Mouse (Mus musculus) CH12.LX (cell line): ENCODE results near the gene D630003M21Rik. TPM values are rescaled to one million over a fixed set of nuclear protein-coding genes. Genes with fewer than 3 reads are reported as not detected.
A peak's percentile ranks its signal among the peaks of the same experiment; 100 is the strongest.

Experiments used
- DNase-seq: peaks from one replicate; pipeline ENCODE4 v3.0.0-alpha.2; 2013; ENCODE audit errors: extremely low read depth
- H3K27ac ChIP-seq: 2 replicates; pipeline ENCODE4 v1.5.1; 2012; ENCODE audit warnings: low read depth, mild to moderate bottlenecking, control low read depth, moderate library complexity; ENCODE audit not compliant: insufficient read depth
- H3K27me3 ChIP-seq: replicated peaks from 2 replicates; pipeline ENCODE3; 2012; ENCODE audit warnings: inconsistent platforms
- H3K36me3 ChIP-seq, 2 experiments: replicated peaks in 1 of 2; 2 replicates each; pipeline versions ENCODE3 to v1.6.1; 2012; ENCODE audit warnings: inconsistent platforms in 1 of 2, low read length in 1 of 2, mild to moderate bottlenecking in 1 of 2, mixed read lengths in 1 of 2, moderate library complexity in 1 of 2; ENCODE audit not compliant: control insufficient read depth in 1 of 2, insufficient read depth in 1 of 2
- H3K4me1 ChIP-seq, 2 experiments: 2 replicates each; pipeline ENCODE4 v1.6.1; 2012; ENCODE audit warnings: inconsistent platforms in 1 of 2, moderate library complexity in 1 of 2; ENCODE audit not compliant: insufficient read depth in 2 of 2, control insufficient read depth in 1 of 2
- H3K4me2 ChIP-seq: 2 replicates; pipeline ENCODE4 v1.6.1; 2012; ENCODE audit warnings: low read depth, mild to moderate bottlenecking, control low read depth; ENCODE audit not compliant: poor library complexity, insufficient read depth, severe bottlenecking
- H3K4me3 ChIP-seq, 3 experiments: fragments of 150-350 bp in 1 of 3; sonication (generic) in 1 of 3; replicated peaks in 1 of 3; 2 replicates each; pipeline versions ENCODE3 to v1.5.1; 2011 to 2012; ENCODE audit warnings: low read depth in 2 of 3, low read length in 2 of 3, mild to moderate bottlenecking in 2 of 3, moderate library complexity in 2 of 3, control low read depth in 1 of 3, improper control_type of control experiment in 1 of 3, inconsistent platforms in 1 of 3, mixed read lengths in 1 of 3; ENCODE audit not compliant: poor library complexity in 1 of 3
- H3K79me2 ChIP-seq: replicated peaks from 2 replicates; pipeline ENCODE4 v1.6.1; 2012; ENCODE audit warnings: mild to moderate bottlenecking, moderate library complexity; ENCODE audit not compliant: control insufficient read depth, poor library complexity, insufficient read depth, severe bottlenecking; ENCODE audit errors: extremely low read depth
- H3K9ac ChIP-seq: 2 replicates; pipeline ENCODE4 v1.6.1; 2012; ENCODE audit warnings: low read depth, mild to moderate bottlenecking, control low read depth, moderate library complexity; ENCODE audit not compliant: insufficient read depth
- H3K9me3 ChIP-seq: replicated peaks from 2 replicates; pipeline ENCODE3; 2012; ENCODE audit warnings: low read length, inconsistent platforms, mixed read lengths
- BHLHE40 ChIP-seq: IDR thresholded peaks from 2 replicates; pipeline ENCODE4 v1.6.1; 2011; ENCODE audit warnings: mild to moderate bottlenecking, low read depth, low read length, improper control_type of control experiment
- CHD1 ChIP-seq: IDR thresholded peaks from 2 replicates; pipeline ENCODE4 v1.6.1; 2012; ENCODE audit warnings: low read depth, low read length, improper control_type of control experiment, inconsistent platforms
- CHD2 ChIP-seq: IDR thresholded peaks from 2 replicates; pipeline ENCODE4 v1.6.1; 2011; ENCODE audit warnings: low read length, improper control_type of control experiment
- CTCF ChIP-seq, 2 experiments: IDR thresholded peaks in 1 of 2; conservative IDR thresholded peaks in 1 of 2; 2 replicates each; pipeline ENCODE4 v1.5.1; 2011 to 2012; ENCODE audit warnings: low read depth in 2 of 2, low read length in 2 of 2, improper control_type of control experiment in 1 of 2, inconsistent platforms in 1 of 2, mild to moderate bottlenecking in 1 of 2, moderate library complexity in 1 of 2
- E2F4 ChIP-seq: IDR thresholded peaks from 2 replicates; pipeline ENCODE4 v1.6.1; 2011; ENCODE audit warnings: low read depth, low read length, improper control_type of control experiment; ENCODE audit not compliant: insufficient replicate concordance
- ELF1 ChIP-seq: IDR thresholded peaks from 2 replicates; pipeline ENCODE4 v1.6.1; 2014; ENCODE audit warnings: low read depth, mild to moderate bottlenecking, inconsistent platforms, low read length, improper control_type of control experiment
- EP300 ChIP-seq: IDR thresholded peaks from 2 replicates; pipeline ENCODE4 v1.6.1; 2011; ENCODE audit warnings: low read length, improper control_type of control experiment
- ETS1 ChIP-seq: conservative IDR thresholded peaks from 2 replicates; pipeline ENCODE4 v1.6.1; 2012; ENCODE audit warnings: low read depth, mild to moderate bottlenecking, inconsistent platforms, low read length, improper control_type of control experiment, moderate library complexity
- GABPA ChIP-seq: IDR thresholded peaks from 2 replicates; pipeline ENCODE4 v1.6.1; 2012; ENCODE audit warnings: low read depth, low read length, improper control_type of control experiment, inconsistent platforms; ENCODE audit not compliant: insufficient replicate concordance
- IRF4 ChIP-seq: IDR thresholded peaks from 2 replicates; pipeline ENCODE4 v1.6.1; 2014; ENCODE audit warnings: low read depth, mild to moderate bottlenecking, inconsistent platforms, low read length, improper control_type of control experiment
- JUND ChIP-seq: conservative IDR thresholded peaks from 2 replicates; pipeline ENCODE4 v1.6.1; 2011; ENCODE audit warnings: low read depth, low read length, improper control_type of control experiment
- KAT2A ChIP-seq: IDR thresholded peaks from 2 replicates; pipeline ENCODE4 v1.6.1; 2012; ENCODE audit warnings: low read length, improper control_type of control experiment, inconsistent platforms; ENCODE audit not compliant: insufficient replicate concordance
- MAFK ChIP-seq: IDR thresholded peaks from 2 replicates; pipeline ENCODE4 v1.6.1; 2011; ENCODE audit warnings: low read length, improper control_type of control experiment; ENCODE audit not compliant: insufficient replicate concordance
- MAX ChIP-seq: IDR thresholded peaks from 2 replicates; pipeline ENCODE4 v1.6.1; 2011; ENCODE audit warnings: low read length, improper control_type of control experiment
- MAZ ChIP-seq: IDR thresholded peaks from 2 replicates; pipeline ENCODE4 v1.6.1; 2012; ENCODE audit warnings: low read depth, mild to moderate bottlenecking, inconsistent platforms, low read length, improper control_type of control experiment, moderate library complexity
- MXI1 ChIP-seq: IDR thresholded peaks from 2 replicates; pipeline ENCODE4 v1.6.1; 2011; ENCODE audit warnings: mild to moderate bottlenecking, low read depth, low read length, improper control_type of control experiment
- MYC ChIP-seq: IDR thresholded peaks from 2 replicates; pipeline ENCODE4 v1.6.1; 2011; ENCODE audit warnings: low read depth, mild to moderate bottlenecking, improper control_type of control experiment, low read length
- PAX5 ChIP-seq: IDR thresholded peaks from 2 replicates; pipeline ENCODE4 v1.6.1; 2012; ENCODE audit warnings: low read length, inconsistent platforms, mixed read lengths
- RCOR1 ChIP-seq: conservative IDR thresholded peaks from 2 replicates; pipeline ENCODE4 v1.6.1; 2012; ENCODE audit warnings: low read depth, mild to moderate bottlenecking, inconsistent platforms, low read length, improper control_type of control experiment
- TBP ChIP-seq: conservative IDR thresholded peaks from 2 replicates; pipeline ENCODE4 v1.6.1; 2011; ENCODE audit warnings: low read depth, low read length, improper control_type of control experiment
- TCF12 ChIP-seq: IDR thresholded peaks from 2 replicates; pipeline ENCODE4 v1.6.1; 2014; ENCODE audit warnings: low read depth, mild to moderate bottlenecking, inconsistent platforms, low read length, improper control_type of control experiment
- UBTF ChIP-seq: IDR thresholded peaks from 2 replicates; pipeline ENCODE4 v1.6.1; 2012; ENCODE audit warnings: low read depth, mild to moderate bottlenecking, inconsistent platforms, low read length, improper control_type of control experiment, moderate library complexity
- ZC3H11A ChIP-seq: IDR thresholded peaks from 2 replicates; pipeline ENCODE4 v1.6.1; 2012; ENCODE audit warnings: low read depth, mild to moderate bottlenecking, inconsistent platforms, low read length, improper control_type of control experiment
- dilution Hi-C: fragments of 300-500 bp; cut with MboI; formaldehyde crosslinking; loops from 2 replicates; pipeline ENCODE4 v1.14.3; 2020; ENCODE audit warnings: low sequenced_read_pairs; ENCODE audit not compliant: extremely low pct_unique_long_range_greater_than_20kb, extremely low pct_ligation_motif_present
- in situ Hi-C: fragments of 300-500 bp; cut with MboI; formaldehyde crosslinking; loops from 3 replicates; pipeline ENCODE4 v1.14.3; 2019; ENCODE audit warnings: low sequenced_read_pairs, low pct_ligation_motif_present, low pct_unique_long_range_greater_than_20kb, mixed read lengths
- polyA plus RNA-seq: library from polyadenylated mRNA; unstranded; fragments of >175 nt; gene quantifications from 2 replicates; pipeline ENCODE4 v1.2.1, GENCODE M21; 2012; ENCODE audit warnings: low read depth; ENCODE audit not compliant: insufficient read length
- total RNA-seq, 2 experiments: library from RNA; depleted of rRNA; stranded (reverse); fragments of 300-350 nt in 1 of 2; fragments of >200 nt in 1 of 2; gene quantifications; 2 replicates each; pipeline ENCODE4 v1.2.3; 2012 to 2014

The D630003M21Rik gene
- total and polyA plus RNA-seq, 3 experiments, result 0.23 to 1.4 (median 0.93) TPM

DNA sequence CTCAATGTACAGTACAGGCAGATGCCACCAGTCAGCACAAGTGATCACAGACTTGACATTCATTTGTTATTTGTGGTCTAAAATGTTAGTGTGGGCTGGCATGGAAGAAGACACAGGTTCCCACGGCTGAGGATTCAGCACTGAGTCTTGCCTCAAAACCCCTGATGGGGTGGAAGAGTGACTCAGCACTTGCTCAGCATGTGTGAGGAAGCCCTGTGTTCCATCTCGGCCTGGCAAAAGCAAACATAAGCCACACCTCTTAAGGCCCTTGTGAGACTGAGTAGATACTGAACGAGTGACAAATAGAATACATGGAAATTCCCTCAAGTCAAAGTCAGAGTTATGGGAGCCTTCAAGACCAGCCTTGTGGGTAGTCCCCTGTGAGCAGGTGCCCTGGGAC, 4.1 kb upstream of the D630003M21Rik start:
- no peak overlapping the region for H3K9ac ChIP-seq
- in situ Hi-C loops (no loop called here), dilution Hi-C loops (no loop called here)
- peaks cover 2% of the 10 kb centered on the region for H3K27me3 ChIP-seq
- no peak overlapping the region for H3K4me2 ChIP-seq
- H3K79me2 ChIP-seq, result no peaks in the 10 kb centered on the region
- no peak overlapping the region for H3K4me3 ChIP-seq
- peaks cover 11 to 42% of the 10 kb centered on the region in 2 experiments for H3K4me1 ChIP-seq
- no peak overlapping the region for H3K27ac ChIP-seq
- TF ChIP-seq MYC (no peak), BHLHE40 (no peak), MAFK (peak; percentile 69; the same call in 1 of the 2 replicates), MAX (no peak), ZC3H11A (no peak), ELF1 (no peak), MXI1 (no peak), CHD2 (no peak), ETS1 (0 out of 2 replicates have a peak, but pooled peaks have one; percentile 7), E2F4 (no peak), EP300 (no peak), GABPA (no peak)
- H3K36me3 ChIP-seq, result no peaks in the 10 kb centered on the region
- peak; percentile 54 for DNase-seq
- H3K9me3 ChIP-seq, result peaks cover 15% of the 10 kb centered on the region

DNA sequence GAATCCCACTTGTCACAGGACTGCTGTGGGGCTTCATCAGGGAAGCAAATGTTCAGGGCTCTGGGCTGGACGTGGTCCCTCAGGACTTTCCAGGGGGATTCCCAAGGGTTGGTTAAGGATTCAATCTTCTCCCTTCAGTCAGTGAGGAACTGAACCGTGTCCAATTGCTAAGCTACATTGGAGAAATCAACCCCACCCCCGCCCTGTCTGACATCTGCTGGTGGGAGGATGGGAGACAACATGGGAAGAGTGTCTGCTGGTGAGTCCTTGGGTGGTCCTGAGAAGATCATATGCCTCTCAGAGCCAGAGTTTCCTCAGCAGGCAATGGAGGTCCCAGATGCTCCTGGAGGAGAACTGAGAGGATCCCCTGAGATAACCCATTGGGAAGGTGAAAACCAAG, 3.4 kb upstream of the D630003M21Rik start:
- no peaks in the 10 kb centered on the region for H3K36me3 ChIP-seq
- no peak overlapping the region for H3K9ac ChIP-seq
- dilution Hi-C loops, result no loop called here
- in situ Hi-C loops, result no loop called here
- peaks cover 11 to 45% of the 10 kb centered on the region in 2 experiments for H3K4me1 ChIP-seq
- no peak overlapping the region for H3K4me2 ChIP-seq
- no peak overlapping the region for H3K27ac ChIP-seq
- no peak for TF ChIP-seq GABPA
- TF ChIP-seq TCF12, result no peak
- TF ChIP-seq JUND, result no peak
- no peak for DNase-seq
- H3K79me2 ChIP-seq, result no peaks in the 10 kb centered on the region
- H3K27me3 ChIP-seq, result peaks cover 2% of the 10 kb centered on the region
- no peak overlapping the region for H3K4me3 ChIP-seq
- peaks cover 15% of the 10 kb centered on the region for H3K9me3 ChIP-seq

DNA sequence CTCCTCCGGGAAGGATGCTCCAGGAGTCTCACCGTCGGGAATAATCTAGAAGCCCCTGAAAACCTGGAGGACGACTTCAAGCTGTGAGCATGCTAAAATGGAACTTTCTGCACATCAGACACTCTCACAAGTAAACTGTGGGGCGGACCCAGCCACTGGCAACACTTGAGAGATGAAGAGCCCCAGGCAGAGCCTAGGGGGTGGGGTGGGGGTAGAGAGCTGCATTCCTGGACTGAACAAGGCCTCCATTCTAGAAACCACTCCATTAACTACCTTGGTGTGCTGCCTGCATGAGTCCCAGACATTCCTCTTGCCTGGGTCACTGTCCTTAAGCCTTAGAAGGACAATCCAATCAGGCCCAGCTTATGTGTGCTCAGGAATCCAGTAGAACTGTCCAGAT, 2.0 kb upstream of the D630003M21Rik start:
- H3K4me1 ChIP-seq, result peaks cover 13 to 45% of the 10 kb centered on the region in 2 experiments
- TF ChIP-seq RCOR1, result no peak
- TF ChIP-seq MXI1, result no peak
- no peak for TF ChIP-seq ZC3H11A
- TF ChIP-seq CHD1, result no peak
- TF ChIP-seq MAX, result no peak
- no peak for TF ChIP-seq ETS1
- no peak for TF ChIP-seq MAZ
- TF ChIP-seq JUND, result no peak
- TF ChIP-seq PAX5, result no peak
- no peak for TF ChIP-seq TBP
- TF ChIP-seq ELF1, result no peak
- no peak for TF ChIP-seq KAT2A
- no peak for TF ChIP-seq IRF4
- TF ChIP-seq CTCF (conservative IDR thresholded peaks at IDR 0.05 in 1 of 2, IDR thresholded peaks at IDR 0.05 in 1 of 2; ENCODE audit: low read depth in 2 of 2, low read length in 2 of 2), result no peak
- TF ChIP-seq UBTF, result no peak
- TF ChIP-seq EP300, result no peak
- dilution Hi-C loops (no loop called here), in situ Hi-C loops (no loop called here)
- H3K9ac ChIP-seq, result no peak overlapping the region
- H3K9me3 ChIP-seq, result peaks cover 8% of the 10 kb centered on the region
- H3K27ac ChIP-seq, result no peak overlapping the region
- H3K4me2 ChIP-seq, result no peak overlapping the region
- DNase-seq, result no peak
- H3K27me3 ChIP-seq, result peaks cover 2% of the 10 kb centered on the region
- H3K4me3 ChIP-seq, result no peak overlapping the region
- no peaks in the 10 kb centered on the region for H3K79me2 ChIP-seq
- H3K36me3 ChIP-seq, result no peaks in the 10 kb centered on the region
